Mouse (Mus musculus) limb, embryonic 10.5 days (tissue): ENCODE measurements around the gene C2cd5. TPM values are rescaled to one million over a fixed set of nuclear protein-coding genes. Genes with fewer than 3 reads are reported as not detected.
"Not testable (repeated sequence)": the region's sequence is repeated elsewhere in the genome, so short reads cannot be mapped to it uniquely, and the experiment has no call there.

Experiments
- DNase-seq: peaks from one replicate; pipeline ENCODE4 v3.0.0-alpha.2; 2017; ENCODE audit warnings: low spot score
- H3K27ac ChIP-seq: fragments of 300-500 bp; sonication (generic); 2 replicates; pipeline ENCODE4 v1.5.1; 2016; ENCODE audit warnings: mild to moderate bottlenecking
- H3K27me3 ChIP-seq: fragments of 300-500 bp; sonication (generic); 2 replicates; pipeline ENCODE4 v1.6.1; 2016; ENCODE audit warnings: low read depth, mild to moderate bottlenecking; ENCODE audit not compliant: poor library complexity, severe bottlenecking
- H3K36me3 ChIP-seq: fragments of 300-500 bp; sonication (generic); 2 replicates; pipeline ENCODE4 v1.6.1; 2016; ENCODE audit warnings: mild to moderate bottlenecking, moderate library complexity
- H3K4me1 ChIP-seq: fragments of 300-500 bp; sonication (generic); 2 replicates; pipeline ENCODE4 v1.6.1; 2016
- H3K4me3 ChIP-seq: fragments of 300-500 bp; sonication (generic); 2 replicates; pipeline ENCODE4 v1.5.1; 2016; ENCODE audit warnings: mild to moderate bottlenecking, moderate library complexity
- H3K9me3 ChIP-seq: fragments of 300-500 bp; sonication (generic); replicated peaks from 2 replicates; pipeline ENCODE4 v1.6.1; 2016; ENCODE audit warnings: mild to moderate bottlenecking
- WGBS: fragments of 180-500 bp; shearing (Covaris S2); methylation state at CpG from one replicate; pipeline ENCODE4 v1.1.7; 2016; 5-methylcytosine and 5-hydroxymethylcytosine counted together
- polyA plus RNA-seq: library from polyadenylated mRNA; unstranded; fragments of >200 nt; fragmentation: Nextera tagmentation; extraction: Ambion mirVana; gene quantifications from 2 replicates; pipeline ENCODE4 v1.2.1, GENCODE M21; 2016

The C2cd5 gene
- polyA plus RNA-seq, 1 experiment from 2014 or later, result 45.3 TPM

DNA sequence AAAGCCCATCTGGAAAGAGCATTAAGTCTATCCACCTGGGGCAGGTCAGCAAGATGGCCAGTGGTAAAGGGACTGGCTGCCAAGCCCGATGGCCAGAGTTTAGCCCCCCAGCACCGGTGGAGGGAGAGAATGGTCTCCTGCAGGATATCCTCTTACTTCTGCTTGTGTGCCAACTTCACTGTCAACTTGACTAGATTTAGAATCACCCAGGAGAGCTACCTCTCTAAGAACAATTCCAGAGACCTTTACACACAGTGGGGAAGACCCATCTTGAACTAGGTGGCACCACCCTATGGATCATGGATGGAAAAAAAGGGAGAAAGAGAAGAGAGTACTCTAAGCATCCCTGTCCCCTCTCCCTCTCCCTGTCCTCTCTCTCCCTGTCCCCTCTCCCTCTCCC is 107.0 kb downstream of the C2cd5 start:
- H3K36me3 ChIP-seq, result no peaks in the 10 kb centered on the region
- H3K4me1 ChIP-seq, result peaks cover 34% of the 10 kb centered on the region
- no peaks in the 10 kb centered on the region for H3K9me3 ChIP-seq
- 0 out of 2 replicates have a peak, but pooled peaks cover 2% of the 10 kb centered on the region for H3K27me3 ChIP-seq
- no peak overlapping the region for H3K27ac ChIP-seq
- H3K4me3 ChIP-seq, result no peak overlapping the region
- 74% methylated on average over 2 of the region's 2 CpGs for WGBS
- DNase-seq, result no peak

DNA sequence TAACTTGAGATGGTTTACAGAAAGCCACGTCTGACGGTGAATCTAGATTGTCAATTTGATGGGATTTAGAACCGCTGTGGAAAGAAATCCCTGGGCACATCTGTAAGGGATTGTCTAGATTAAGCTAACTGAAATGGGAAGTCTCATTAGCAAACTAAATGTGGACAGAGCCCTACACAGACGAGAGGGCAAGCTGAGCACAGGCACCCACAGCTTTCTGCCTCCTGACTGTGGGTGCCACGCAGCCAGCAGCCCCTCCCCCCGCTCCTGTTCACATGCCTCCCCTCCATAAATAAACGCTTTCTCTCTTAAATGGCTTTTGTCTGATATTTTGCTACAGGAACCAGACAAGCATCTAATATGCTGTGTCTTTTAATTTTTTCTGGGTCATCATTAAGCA is 107.8 kb downstream of the C2cd5 start:
- peaks cover 34% of the 10 kb centered on the region for H3K4me1 ChIP-seq
- no peaks in the 10 kb centered on the region for H3K36me3 ChIP-seq
- H3K27ac ChIP-seq, result no peak overlapping the region
- 0 out of 2 replicates have a peak, but pooled peaks cover 2% of the 10 kb centered on the region for H3K27me3 ChIP-seq
- DNase-seq, result peak; percentile 23
- H3K4me3 ChIP-seq, result no peak overlapping the region
- 61% methylated on average over 7 of the region's 7 CpGs for WGBS
- H3K9me3 ChIP-seq, result no peaks in the 10 kb centered on the region

DNA sequence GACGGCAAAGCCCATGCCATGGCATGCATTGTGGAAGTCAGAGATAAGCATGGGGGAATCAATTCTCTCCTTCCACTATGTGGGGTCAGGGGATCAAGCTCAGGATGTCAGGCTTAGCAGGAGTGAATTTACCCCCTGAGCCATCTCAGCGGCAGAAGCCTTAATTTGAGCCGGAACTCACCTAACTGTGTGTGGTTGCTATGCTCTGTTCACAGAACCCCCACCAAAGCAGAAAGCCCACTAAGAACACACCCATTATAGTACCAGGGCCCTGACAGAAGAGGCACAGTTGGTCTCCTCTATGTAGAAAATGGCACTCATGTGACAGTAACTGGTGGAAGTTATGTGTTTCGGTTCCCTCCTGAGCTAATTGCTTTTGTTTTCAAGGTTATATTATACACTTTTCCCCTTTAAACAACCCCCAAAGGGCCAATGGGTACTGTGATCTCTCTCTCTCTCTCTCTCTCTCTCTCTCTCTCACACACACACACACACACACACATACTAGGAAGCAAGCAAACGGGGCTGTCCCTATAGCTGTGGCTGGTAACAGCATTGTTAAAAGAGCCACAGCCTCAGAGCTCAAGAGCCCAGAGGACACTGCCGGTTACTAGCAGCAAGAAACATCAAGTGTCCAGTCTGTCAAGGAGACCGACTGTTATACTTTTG is 108.4 kb downstream of the C2cd5 start:
- peak; percentile 27 for DNase-seq
- H3K27ac ChIP-seq, result no peak overlapping the region
- 0 out of 2 replicates have a peak, but pooled peaks cover 2% of the 10 kb centered on the region for H3K27me3 ChIP-seq
- WGBS, result 54% methylated on average over 7 of the region's 7 CpGs
- peaks cover 34% of the 10 kb centered on the region for H3K4me1 ChIP-seq
- no peaks in the 10 kb centered on the region for H3K9me3 ChIP-seq
- H3K36me3 ChIP-seq, result no peaks in the 10 kb centered on the region
- no peak overlapping the region for H3K4me3 ChIP-seq

DNA sequence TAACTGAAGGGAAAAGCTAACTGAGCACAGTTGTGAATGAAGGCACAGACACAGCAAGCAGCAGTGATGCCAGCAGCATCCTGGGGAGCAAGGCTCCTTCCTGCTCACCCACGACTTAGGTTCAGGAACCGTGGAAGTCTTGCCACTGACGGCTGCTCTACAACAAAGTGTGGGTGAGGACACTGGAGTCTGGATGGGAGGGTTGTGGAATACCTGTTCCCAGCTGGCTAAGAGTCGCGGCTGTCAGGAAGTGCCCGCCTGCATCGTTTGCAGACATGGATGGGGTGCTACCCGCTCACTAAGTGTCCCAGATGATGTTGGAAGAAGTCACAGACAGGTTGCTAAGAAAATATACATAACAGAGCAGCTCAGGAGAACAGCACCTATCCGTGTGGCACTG is 109.4 kb downstream of the C2cd5 start:
- peaks cover 32% of the 10 kb centered on the region for H3K4me1 ChIP-seq
- H3K27ac ChIP-seq, result no peak overlapping the region
- no peaks in the 10 kb centered on the region for H3K36me3 ChIP-seq
- 0 out of 2 replicates have a peak, but pooled peaks cover 2% of the 10 kb centered on the region for H3K27me3 ChIP-seq
- H3K9me3 ChIP-seq, result no peaks in the 10 kb centered on the region
- DNase-seq, result peak; percentile 30
- H3K4me3 ChIP-seq, result no peak overlapping the region
- WGBS, result 80% methylated on average over 9 of the region's 9 CpGs

DNA sequence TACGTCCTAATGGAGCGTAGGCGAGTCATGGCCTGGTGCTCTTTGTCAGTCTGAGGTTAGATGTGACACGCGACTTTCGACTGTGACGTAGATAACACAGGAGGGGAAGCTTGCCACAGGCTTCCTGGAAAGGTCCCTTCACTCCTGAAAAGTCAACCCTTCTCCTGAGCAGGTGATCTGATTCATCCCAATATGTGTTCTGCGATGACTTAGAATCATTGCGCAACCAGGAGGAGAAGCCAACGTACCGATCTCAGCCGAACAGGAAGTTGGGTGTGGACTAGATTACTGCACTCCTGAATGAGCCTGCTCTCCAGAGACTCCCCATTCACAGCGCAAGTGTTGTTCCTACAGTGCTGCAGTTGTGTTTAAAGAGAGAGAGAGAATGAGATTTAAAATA is 110.4 kb downstream of the C2cd5 start:
- 0 out of 2 replicates have a peak, but pooled peaks cover 2% of the 10 kb centered on the region for H3K27me3 ChIP-seq
- no peaks in the 10 kb centered on the region for H3K36me3 ChIP-seq
- no peak overlapping the region for H3K27ac ChIP-seq
- H3K4me3 ChIP-seq, result no peak overlapping the region
- H3K4me1 ChIP-seq, result peaks cover 24% of the 10 kb centered on the region
- DNase-seq, result peak; percentile 18
- H3K9me3 ChIP-seq, result no peaks in the 10 kb centered on the region
- WGBS, result 93% methylated on average over 13 of the region's 13 CpGs

DNA sequence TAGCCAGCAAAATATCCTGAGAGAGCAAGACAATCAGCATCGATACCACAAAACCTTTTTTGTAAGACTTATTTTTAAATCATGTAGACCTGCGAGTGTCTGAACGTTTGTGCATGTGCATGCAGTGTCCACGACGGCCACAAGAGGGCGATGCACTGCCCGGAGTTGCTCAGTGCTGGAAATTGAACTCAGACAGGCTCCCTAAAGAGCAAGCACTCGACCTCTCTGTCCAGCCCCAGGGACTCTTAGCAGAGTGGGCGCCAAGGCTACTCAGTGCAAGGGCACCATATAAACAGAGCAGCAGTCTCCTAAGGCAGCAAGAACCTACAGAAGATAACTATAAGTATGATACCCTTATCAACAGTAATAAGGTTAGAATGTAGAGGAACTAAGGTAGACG is 111.2 kb downstream of the C2cd5 start:
- 32% methylated on average over 10 of the region's 10 CpGs for whole genome bisulfite sequencing
- Histone ChIP-seq H3K9me3 (no peaks in the 10 kb centered on the region), H3K4me3 (no peak overlapping the region), H3K27me3 (0 out of 2 replicates have a peak, but pooled peaks cover 2% of the 10 kb centered on the region), H3K36me3 (no peaks in the 10 kb centered on the region), H3K27ac (no peak overlapping the region), H3K4me1 (peaks cover 17% of the 10 kb centered on the region)
- DNase-seq, result peak; percentile 84

DNA sequence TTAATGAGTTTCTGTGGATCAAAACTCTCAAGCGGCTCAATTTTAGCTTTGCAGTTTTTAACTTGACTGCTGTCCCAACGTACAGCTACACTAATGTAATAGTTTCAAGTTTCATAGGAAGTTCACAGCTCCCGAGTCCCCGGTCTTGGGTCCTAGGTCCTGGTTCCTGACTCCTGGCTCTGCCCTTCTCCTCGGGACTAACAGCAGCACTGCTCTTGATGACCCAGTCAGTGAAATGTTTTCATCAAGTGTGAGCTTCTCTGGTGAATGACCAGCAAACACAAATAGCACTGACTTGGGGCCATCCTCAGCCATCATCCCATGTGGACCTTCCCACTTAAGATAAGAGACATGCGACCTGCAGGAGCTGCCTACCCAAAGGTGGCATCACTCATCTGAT is 111.7 kb downstream of the C2cd5 start:
- Histone ChIP-seq H3K36me3 (no peaks in the 10 kb centered on the region), H3K4me1 (peaks cover 13% of the 10 kb centered on the region), H3K27ac (no peak overlapping the region), H3K9me3 (no peaks in the 10 kb centered on the region), H3K4me3 (no peak overlapping the region), H3K27me3 (0 out of 2 replicates have a peak, but pooled peaks cover 2% of the 10 kb centered on the region)
- DNase-seq, result peak; percentile 25
- WGBS, result 76% methylated on average over 6 of the region's 6 CpGs

DNA sequence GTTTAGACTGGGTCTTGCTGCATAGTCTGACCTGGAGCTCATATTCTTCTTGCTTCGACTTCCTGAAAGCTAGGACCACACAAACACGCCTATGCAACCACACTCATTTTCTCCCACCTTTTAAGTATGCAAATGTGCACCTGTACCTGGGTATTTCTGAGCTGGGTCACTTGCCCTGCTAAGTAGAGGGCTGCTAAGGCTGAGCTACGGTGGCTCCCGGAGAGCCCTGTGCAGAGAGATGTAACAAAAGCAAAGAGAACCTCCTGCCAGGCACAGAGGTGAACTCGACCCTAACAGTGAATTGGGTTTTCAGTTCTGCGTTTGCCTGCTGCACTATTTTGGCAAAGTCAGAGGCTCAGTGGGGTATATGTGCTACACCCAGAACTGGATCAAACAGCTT is 112.3 kb downstream of the C2cd5 start:
- H3K9me3 ChIP-seq, result no peaks in the 10 kb centered on the region
- 85% methylated on average over 6 of the region's 6 CpGs for WGBS

DNA sequence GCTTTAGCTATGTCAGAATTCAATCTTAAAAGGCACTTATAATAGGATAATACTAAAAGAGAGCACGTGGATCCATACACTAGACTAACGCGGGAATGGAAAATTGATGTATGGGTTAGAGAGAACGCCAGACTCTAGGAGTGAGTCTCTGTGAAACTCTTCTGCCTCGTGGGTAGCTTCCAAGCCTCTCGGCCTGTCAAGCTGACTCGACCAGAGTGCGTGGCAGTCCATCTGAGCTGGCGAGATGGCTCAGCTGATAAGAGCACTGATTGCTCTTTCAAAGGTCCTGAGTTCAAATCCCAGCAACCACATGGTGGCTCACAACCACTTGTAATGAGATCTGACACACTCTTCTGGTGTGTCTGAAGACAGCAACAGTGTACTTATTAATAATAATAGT is 113.2 kb downstream of the C2cd5 start:
- 88% methylated on average over 9 of the region's 9 CpGs for WGBS
- not testable (repeated sequence) for H3K4me3 ChIP-seq, H3K4me1 ChIP-seq, H3K27me3 ChIP-seq, H3K36me3 ChIP-seq, H3K27ac ChIP-seq, H3K9me3 ChIP-seq
- DNase-seq, result peak; percentile 10

More for the DNA sequence above, 112.3 kb downstream of the C2cd5 start:
- peaks cover 13% of the 10 kb centered on the region for H3K4me1 ChIP-seq
- H3K27ac ChIP-seq, result no peak overlapping the region
- peak; percentile 12 for DNase-seq
- H3K4me3 ChIP-seq, result no peak overlapping the region
- no peaks in the 10 kb centered on the region for H3K27me3 ChIP-seq
- no peaks in the 10 kb centered on the region for H3K36me3 ChIP-seq

DNA sequence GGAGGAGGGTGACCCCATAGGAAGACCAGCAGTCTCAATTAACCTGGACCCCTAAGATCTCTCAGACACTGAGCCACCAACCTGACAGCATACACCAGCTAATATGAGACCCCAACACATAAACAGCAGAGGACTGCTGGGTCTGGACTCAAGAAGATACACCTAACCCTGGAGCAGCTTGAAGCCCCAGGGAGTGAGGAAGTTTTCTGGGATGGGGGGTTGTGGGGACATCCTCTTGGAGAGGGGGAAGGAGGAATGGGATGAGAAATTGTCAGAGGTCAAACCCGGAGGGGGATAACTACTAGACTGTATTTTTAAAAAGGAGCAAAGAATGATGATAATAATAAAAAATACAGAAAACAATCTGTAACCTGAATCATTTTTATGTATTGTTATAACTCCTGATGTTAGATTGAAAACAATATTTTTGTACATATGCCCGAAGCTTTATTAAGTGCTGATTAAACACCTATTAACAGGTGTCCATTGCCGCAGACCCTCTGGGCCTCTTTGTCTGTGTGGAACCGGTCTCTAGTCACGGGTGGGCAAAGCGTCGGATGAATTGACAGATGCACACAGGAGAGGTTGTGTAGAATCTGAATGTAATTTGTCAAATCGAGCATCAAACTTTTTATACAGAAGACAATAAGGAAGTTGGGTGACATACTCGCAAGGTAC is 114.2 kb downstream of the C2cd5 start:
- WGBS, result 95% methylated on average over 9 of the region's 9 CpGs
- not testable (repeated sequence) for H3K9me3 ChIP-seq, H3K4me1 ChIP-seq, H3K4me3 ChIP-seq, H3K27me3 ChIP-seq, H3K36me3 ChIP-seq, H3K27ac ChIP-seq
- peak; percentile 4 for DNase-seq

DNA sequence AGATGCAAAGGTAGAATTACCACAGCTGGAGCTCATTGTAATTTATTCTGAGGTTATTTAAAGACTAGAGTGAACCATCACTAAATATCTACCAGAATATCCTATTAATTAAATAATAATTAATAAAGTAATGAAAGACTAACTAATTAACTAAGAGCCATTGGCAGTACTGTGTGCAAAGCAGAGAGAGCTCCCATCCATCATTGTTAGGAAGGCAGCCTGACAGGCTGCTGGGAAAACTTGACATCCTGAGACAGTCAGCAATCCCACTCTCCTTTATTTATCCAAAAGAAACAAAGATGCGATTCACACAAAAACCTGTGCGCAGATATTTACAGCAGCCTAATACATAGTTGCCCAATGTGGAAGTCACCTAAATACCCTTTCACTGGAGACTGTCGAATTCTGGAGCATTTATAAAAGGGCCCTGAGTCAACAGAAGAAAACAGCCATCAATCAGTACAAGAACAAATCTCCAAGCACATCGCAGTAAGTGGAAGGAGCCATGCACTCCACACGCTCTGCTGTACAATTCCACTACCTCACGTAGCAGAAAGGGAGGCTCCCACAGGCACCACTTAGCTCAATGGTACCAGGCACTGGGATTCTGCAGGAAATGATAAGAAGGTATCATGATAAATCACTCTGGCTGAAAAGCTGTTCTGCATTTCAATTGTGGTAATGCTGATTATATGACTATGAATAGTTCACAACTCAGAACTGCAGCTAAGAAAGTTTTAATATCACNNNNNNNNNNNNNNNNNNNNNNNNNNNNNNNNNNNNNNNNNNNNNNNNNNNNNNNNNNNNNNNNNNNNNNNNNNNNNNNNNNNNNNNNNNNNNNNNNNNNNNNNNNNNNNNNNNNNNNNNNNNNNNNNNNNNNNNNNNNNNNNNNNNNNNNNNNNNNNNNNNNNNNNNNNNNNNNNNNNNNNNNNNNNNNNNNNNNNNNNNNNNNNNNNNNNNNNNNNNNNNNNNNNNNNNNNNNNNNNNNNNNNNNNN is 120.0 kb downstream of the C2cd5 start:
- Histone ChIP-seq H3K4me1 (peaks cover 10% of the 10 kb centered on the region), H3K4me3 (no peak overlapping the region), H3K27me3 (no peaks in the 10 kb centered on the region), H3K36me3 (no peaks in the 10 kb centered on the region), H3K27ac (no peak overlapping the region), H3K9me3 (no peaks in the 10 kb centered on the region)
- 38% methylated on average over 6 of the region's 6 CpGs for WGBS
- peak; percentile 23 for DNase-seq

DNA sequence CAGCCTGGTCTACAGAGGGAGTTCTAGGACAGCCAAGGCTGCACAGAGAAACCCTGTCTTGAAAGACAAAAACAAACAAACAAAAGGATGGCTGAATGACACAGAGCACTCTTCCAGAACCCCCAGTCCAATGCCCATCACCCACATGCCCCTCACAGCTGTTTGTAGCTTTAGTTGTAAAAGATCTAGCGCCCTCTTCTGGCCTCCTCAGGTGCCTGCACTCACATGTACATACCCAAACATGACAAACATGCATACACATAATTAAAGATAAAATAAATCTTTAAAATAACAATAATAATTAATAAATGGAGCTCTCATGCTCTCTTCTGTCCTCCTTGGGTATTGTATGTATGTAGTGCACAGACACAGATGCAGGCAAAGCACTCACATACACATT is 122.7 kb downstream of the C2cd5 start:
- H3K4me3 ChIP-seq, result no peak overlapping the region
- DNase-seq, result peak; percentile 18
- no peaks in the 10 kb centered on the region for H3K36me3 ChIP-seq
- no peaks in the 10 kb centered on the region for H3K27me3 ChIP-seq
- no peaks in the 10 kb centered on the region for H3K9me3 ChIP-seq
- WGBS, result 58% methylated on average over 1 of the region's 1 CpGs
- H3K27ac ChIP-seq, result no peak overlapping the region
- H3K4me1 ChIP-seq, result peaks cover 10% of the 10 kb centered on the region
